Mouse (Mus musculus) limb, embryonic 12.5 days (tissue): ENCODE data around the gene Lrrn2. TPM values are rescaled to one million over a fixed set of nuclear protein-coding genes. Genes with fewer than 3 reads are reported as not detected.
A peak's percentile ranks its signal among the peaks of the same experiment; 100 is the strongest.

Experiments
- ATAC-seq: fragments of 200-750 bp; cut with Nextera tagmentation; 2 replicates; pipeline ENCODE4 v1.8.0; 2017; ENCODE audit warnings: low read depth, moderate TSS enrichment; ENCODE audit not compliant: insufficient number of reproducible peaks, insufficient read depth, low FRiP score, low TSS enrichment
- H3K27ac ChIP-seq: fragments of 300-500 bp; sonication (generic); 2 replicates; pipeline ENCODE4 v1.5.1; 2016; ENCODE audit warnings: mild to moderate bottlenecking, moderate library complexity
- H3K27me3 ChIP-seq: fragments of 300-500 bp; sonication (generic); 2 replicates; pipeline ENCODE4 v1.6.1; 2016; ENCODE audit warnings: mild to moderate bottlenecking, moderate library complexity
- H3K36me3 ChIP-seq: fragments of 300-500 bp; sonication (generic); 2 replicates; pipeline ENCODE4 v1.6.1; 2016; ENCODE audit warnings: mild to moderate bottlenecking, moderate library complexity
- H3K4me1 ChIP-seq: fragments of 300-500 bp; sonication (generic); replicated peaks from 2 replicates; pipeline ENCODE4 v1.6.1; 2016
- H3K4me2 ChIP-seq: fragments of 300-500 bp; sonication (generic); 2 replicates; pipeline ENCODE4 v1.6.1; 2016; ENCODE audit warnings: mild to moderate bottlenecking, moderate library complexity
- H3K4me3 ChIP-seq: fragments of 300-500 bp; sonication (generic); replicated peaks from 2 replicates; pipeline ENCODE4 v1.5.1; 2016; ENCODE audit warnings: mild to moderate bottlenecking
- H3K9ac ChIP-seq: fragments of 300-500 bp; sonication (generic); replicated peaks from 2 replicates; pipeline ENCODE4 v1.6.1; 2016; ENCODE audit warnings: mild to moderate bottlenecking, moderate library complexity
- H3K9me3 ChIP-seq: fragments of 300-500 bp; sonication (generic); 2 replicates; pipeline ENCODE4 v1.6.1; 2016; ENCODE audit warnings: mild to moderate bottlenecking, moderate library complexity
- WGBS: fragments of 180-500 bp; shearing (Covaris S2); methylation state at CpG from one replicate; pipeline ENCODE4 v1.1.7; 2016; 5-methylcytosine and 5-hydroxymethylcytosine counted together
- polyA plus RNA-seq: library from polyadenylated mRNA; unstranded; fragments of >200 nt; fragmentation: Nextera tagmentation; extraction: Ambion mirVana; gene quantifications from 2 replicates; pipeline ENCODE4 v1.2.1, GENCODE M21; 2016

Gene Lrrn2
- polyA plus RNA-seq, 1 experiment from 2014 or later, result 4.0 TPM

DNA sequence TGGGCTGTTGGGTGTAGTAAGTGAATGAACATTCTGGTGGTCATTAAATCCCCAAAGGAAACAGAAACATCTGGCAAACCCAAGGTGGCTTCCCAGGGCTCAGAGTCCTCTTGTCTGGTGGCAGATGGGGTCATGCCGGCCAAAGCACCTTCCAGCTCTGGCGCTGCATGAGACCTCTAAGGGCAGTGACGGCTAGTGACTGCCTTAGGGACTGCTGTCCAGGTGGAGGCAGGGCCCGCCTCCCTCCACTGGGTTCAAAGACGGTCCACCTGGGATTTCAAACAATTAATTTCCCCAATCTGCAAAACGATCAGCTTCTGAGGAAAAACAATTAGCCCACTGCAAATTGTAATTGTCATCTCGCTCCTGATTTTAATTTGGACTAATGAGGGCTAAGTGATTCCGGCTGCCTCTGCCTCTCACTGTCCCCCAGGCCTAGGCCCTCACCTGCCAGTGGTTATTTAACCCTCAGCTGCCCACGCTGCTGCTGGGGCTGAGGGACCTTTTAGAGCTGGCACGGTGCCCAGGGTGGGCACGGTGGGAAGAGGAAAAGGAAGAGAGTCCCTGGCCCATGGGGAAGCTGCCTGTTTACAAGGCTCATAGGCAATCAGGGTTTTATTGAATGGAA lies 30.5 kb downstream of the Lrrn2 start:
- WGBS, result 18% methylated on average over 11 of the region's 11 CpGs
- H3K27me3 ChIP-seq, result peaks cover 14% of the 10 kb centered on the region
- H3K9me3 ChIP-seq, result no peaks in the 10 kb centered on the region
- no peak overlapping the region for H3K9ac ChIP-seq
- no peak overlapping the region for H3K4me2 ChIP-seq
- no peak overlapping the region for H3K27ac ChIP-seq
- H3K36me3 ChIP-seq, result no peaks in the 10 kb centered on the region
- no peak overlapping the region for H3K4me3 ChIP-seq
- peak; percentile 38; the same call in 1 of the 2 replicates for ATAC-seq
- H3K4me1 ChIP-seq, result peaks cover 17% of the 10 kb centered on the region

DNA sequence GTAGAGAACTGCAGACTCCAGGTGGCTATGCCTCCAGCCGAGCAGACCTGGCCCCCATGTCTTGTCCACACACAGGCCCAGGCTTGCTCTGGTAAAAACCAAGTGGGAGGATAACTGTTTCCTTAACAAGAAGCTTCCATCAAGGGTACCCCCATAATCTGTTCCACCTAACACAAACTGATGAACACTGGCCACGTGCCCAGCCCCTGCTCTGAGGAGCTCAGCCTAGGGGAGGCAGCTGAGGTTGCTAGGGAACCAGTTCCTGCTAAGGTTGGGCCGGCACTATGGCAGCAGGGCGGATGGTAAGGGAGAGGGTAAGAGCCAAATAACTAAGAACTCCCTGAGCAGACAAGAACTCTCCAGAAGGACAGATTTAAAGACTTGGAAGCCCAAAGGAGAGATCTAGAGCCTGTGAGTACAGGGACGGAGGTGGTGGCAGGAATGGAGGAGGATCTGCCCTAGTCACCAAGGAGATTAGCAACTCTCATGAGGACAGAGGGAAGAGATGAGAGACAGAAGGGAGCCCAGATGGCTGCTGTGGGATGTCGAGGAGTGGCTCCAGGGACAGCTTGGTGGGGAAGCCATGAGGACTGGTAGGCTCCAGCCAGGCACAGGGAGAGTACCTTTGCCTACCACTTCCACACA lies 35.9 kb downstream of the Lrrn2 start:
- ATAC-seq, result no peak
- no peak overlapping the region for H3K4me2 ChIP-seq
- 55% methylated on average over 6 of the region's 6 CpGs for WGBS
- no peak overlapping the region for H3K27ac ChIP-seq
- no peaks in the 10 kb centered on the region for H3K9me3 ChIP-seq
- no peak overlapping the region for H3K4me3 ChIP-seq
- H3K9ac ChIP-seq, result no peak overlapping the region
- H3K27me3 ChIP-seq, result peaks cover 41% of the 10 kb centered on the region
- H3K4me1 ChIP-seq, result peaks cover 23% of the 10 kb centered on the region
- H3K36me3 ChIP-seq, result no peaks in the 10 kb centered on the region

DNA sequence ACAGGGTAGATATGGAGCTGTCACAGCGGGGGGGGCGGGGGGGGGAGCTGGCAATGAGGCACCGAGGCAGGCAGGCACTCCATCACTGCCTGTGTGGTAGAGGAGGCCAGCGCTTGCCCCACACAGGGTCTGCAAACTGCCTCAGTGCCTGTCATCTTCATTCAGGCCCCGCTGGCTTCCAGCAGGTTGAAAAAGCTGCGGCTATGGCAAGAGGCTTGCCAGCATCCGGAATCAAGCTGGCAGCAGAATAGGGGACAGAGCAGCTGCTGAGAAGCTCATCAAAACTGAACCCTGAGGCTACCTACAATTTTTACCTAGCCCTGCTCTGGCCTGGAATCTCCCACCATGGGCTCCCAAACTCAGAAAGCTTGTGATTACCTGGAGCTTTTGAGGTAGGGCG lies 37.5 kb downstream of the Lrrn2 start:
- WGBS, result 8% methylated on average over 8 of the region's 8 CpGs
- Histone ChIP-seq H3K27ac (no peak overlapping the region), H3K9me3 (no peaks in the 10 kb centered on the region), H3K36me3 (no peaks in the 10 kb centered on the region), H3K4me1 (peaks cover 23% of the 10 kb centered on the region), H3K4me3 (no peak overlapping the region), H3K27me3 (peaks cover 52% of the 10 kb centered on the region), H3K9ac (no peak overlapping the region), H3K4me2 (peak overlapping the region; percentile 10; the same call in 1 of the 2 replicates)
- no peak for ATAC-seq

DNA sequence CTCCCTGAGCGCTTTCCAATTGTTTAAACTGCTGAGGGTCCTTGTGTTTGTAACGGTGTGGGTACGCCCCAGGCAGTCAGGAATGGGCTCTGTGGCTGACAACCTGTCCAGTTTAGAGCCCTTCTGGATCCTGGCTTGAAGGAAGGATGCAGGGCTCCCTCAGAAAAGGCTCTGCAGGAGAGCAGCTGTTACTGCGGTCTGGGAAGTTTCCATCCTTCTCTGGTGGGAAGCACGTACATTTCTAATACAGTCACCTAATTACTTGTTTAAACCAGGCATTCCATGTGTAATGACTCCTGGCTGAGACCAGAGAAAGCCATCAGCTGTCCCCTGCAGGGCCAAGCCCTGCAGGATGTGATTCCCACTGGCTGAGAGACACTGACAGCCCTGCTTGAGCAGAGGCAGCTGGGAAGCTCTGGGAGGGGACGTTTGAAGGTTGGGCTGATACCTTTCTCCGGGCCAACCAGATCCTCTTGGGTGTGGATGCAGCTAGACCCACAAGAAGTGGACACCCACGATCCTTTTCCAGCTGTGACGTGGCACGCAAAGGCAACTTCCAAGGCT lies 38.1 kb downstream of the Lrrn2 start:
- H3K27me3 ChIP-seq, result peaks cover 54% of the 10 kb centered on the region
- H3K36me3 ChIP-seq, result no peaks in the 10 kb centered on the region
- no peak for ATAC-seq
- 17% methylated on average over 10 of the region's 10 CpGs for WGBS
- peak overlapping the region; percentile 10 for H3K4me2 ChIP-seq
- H3K4me3 ChIP-seq, result no peak overlapping the region
- H3K9ac ChIP-seq, result no peak overlapping the region
- H3K27ac ChIP-seq, result peak overlapping the region; percentile 7; the same call in 1 of the 2 replicates
- H3K9me3 ChIP-seq, result no peaks in the 10 kb centered on the region
- H3K4me1 ChIP-seq, result peaks cover 23% of the 10 kb centered on the region

DNA sequence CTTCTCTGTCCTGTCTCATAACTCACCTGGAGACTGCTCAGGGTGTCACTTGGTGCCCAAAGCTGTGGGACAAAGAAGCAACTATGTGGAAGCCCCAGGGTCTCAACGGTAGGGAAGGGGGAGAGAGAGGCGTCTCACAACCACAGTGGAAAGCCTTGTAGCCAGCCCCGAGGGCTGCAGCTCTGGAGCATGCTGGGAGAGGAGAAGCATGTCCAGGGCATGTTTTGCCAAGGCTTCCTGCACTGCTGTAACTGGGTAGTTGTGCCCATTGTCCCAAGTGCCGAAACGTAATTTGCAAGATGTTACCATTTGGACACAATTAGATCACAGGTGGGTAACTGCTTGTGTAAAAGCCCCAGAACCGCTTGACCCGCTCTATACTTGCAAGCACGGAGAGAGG lies 39.2 kb downstream of the Lrrn2 start:
- Histone ChIP-seq H3K4me3 (no peak overlapping the region), H3K27ac (no peak overlapping the region), H3K36me3 (no peaks in the 10 kb centered on the region), H3K27me3 (peaks cover 56% of the 10 kb centered on the region), H3K9me3 (no peaks in the 10 kb centered on the region), H3K4me1 (peaks cover 23% of the 10 kb centered on the region), H3K9ac (no peak overlapping the region), H3K4me2 (no peak overlapping the region)
- ATAC-seq, result no peak
- WGBS, result 76% methylated on average over 8 of the region's 8 CpGs

DNA sequence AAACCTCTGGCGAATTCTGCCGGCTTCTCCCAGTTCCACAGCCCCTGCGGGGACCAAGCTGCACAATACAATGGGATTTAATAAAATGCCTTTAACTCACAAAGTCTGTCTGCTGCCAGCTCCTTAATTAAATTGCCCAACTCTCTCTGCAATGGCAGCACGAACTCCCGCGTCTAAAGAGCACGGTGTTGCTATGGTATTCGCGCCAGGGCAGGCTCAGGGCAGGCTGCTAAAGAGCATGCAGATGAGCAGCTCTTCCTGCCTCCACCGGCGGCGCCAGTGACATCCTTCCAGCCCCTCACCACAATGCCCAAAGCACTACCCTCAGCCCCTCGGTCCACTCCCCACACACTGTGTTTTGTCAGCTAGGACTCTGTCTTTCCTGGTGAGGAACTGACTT lies 41.0 kb downstream of the Lrrn2 start:
- Histone ChIP-seq H3K4me3 (no peak overlapping the region), H3K4me2 (peak overlapping the region; percentile 22; the same call in 1 of the 2 replicates), H3K36me3 (no peaks in the 10 kb centered on the region), H3K9me3 (no peaks in the 10 kb centered on the region), H3K27me3 (peaks cover 55% of the 10 kb centered on the region), H3K9ac (no peak overlapping the region), H3K27ac (no peak overlapping the region), H3K4me1 (peaks cover 23% of the 10 kb centered on the region)
- WGBS, result 8% methylated on average over 13 of the region's 13 CpGs
- no peak for ATAC-seq

DNA sequence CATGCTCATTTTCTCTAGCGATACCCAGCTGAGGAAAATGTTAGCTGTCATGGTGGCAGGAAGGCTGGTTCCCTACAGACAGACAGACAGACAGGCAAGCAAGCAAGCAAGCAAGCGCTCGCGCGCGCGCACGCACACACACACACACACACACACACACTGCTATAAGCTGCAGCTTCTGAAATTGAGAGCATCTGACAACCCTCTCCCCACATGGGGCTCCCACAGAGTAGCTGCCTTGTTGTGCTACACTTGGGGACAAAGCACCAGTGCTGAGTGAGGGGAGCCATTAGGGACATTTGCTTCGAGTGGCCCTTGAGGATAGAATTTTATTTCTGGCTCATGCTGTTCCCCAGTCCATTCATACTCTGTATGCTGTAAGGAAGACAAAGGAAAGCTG lies 42.2 kb downstream of the Lrrn2 start:
- ATAC-seq, result no peak
- no peak overlapping the region for H3K9ac ChIP-seq
- no peaks in the 10 kb centered on the region for H3K36me3 ChIP-seq
- WGBS, result 90% methylated on average over 9 of the region's 9 CpGs
- H3K4me3 ChIP-seq, result no peak overlapping the region
- peaks cover 23% of the 10 kb centered on the region for H3K4me1 ChIP-seq
- H3K27me3 ChIP-seq, result peaks cover 47% of the 10 kb centered on the region
- no peaks in the 10 kb centered on the region for H3K9me3 ChIP-seq
- H3K27ac ChIP-seq, result no peak overlapping the region
- no peak overlapping the region for H3K4me2 ChIP-seq

DNA sequence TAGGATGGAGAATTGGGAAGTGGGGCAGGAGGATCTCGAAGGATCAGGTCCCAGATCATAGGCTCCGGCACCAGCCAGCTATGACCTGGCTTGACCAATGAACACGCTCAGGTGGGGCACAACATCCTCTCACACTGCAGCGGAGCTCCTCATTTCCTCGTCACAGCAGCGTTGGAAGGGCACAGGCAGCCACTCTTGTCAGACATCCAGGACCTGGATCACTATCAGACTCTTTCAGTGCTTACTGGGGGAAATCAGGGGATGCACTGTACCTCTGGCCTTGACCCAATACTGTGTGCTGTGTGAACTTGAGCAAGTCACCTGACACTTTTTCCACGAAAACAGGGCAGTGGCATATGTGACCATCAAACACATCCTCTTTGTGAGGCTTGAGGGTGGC lies 45.2 kb downstream of the Lrrn2 start:
- WGBS, result 84% methylated on average over 7 of the region's 7 CpGs
- ATAC-seq, result no peak
- H3K27ac ChIP-seq, result no peak overlapping the region
- peaks cover 8% of the 10 kb centered on the region; the same call in 1 of the 2 replicates for H3K4me1 ChIP-seq
- H3K4me2 ChIP-seq, result no peak overlapping the region
- H3K27me3 ChIP-seq, result peaks cover 50% of the 10 kb centered on the region
- H3K4me3 ChIP-seq, result no peak overlapping the region
- no peaks in the 10 kb centered on the region for H3K36me3 ChIP-seq
- H3K9me3 ChIP-seq, result no peaks in the 10 kb centered on the region
- no peak overlapping the region for H3K9ac ChIP-seq

DNA sequence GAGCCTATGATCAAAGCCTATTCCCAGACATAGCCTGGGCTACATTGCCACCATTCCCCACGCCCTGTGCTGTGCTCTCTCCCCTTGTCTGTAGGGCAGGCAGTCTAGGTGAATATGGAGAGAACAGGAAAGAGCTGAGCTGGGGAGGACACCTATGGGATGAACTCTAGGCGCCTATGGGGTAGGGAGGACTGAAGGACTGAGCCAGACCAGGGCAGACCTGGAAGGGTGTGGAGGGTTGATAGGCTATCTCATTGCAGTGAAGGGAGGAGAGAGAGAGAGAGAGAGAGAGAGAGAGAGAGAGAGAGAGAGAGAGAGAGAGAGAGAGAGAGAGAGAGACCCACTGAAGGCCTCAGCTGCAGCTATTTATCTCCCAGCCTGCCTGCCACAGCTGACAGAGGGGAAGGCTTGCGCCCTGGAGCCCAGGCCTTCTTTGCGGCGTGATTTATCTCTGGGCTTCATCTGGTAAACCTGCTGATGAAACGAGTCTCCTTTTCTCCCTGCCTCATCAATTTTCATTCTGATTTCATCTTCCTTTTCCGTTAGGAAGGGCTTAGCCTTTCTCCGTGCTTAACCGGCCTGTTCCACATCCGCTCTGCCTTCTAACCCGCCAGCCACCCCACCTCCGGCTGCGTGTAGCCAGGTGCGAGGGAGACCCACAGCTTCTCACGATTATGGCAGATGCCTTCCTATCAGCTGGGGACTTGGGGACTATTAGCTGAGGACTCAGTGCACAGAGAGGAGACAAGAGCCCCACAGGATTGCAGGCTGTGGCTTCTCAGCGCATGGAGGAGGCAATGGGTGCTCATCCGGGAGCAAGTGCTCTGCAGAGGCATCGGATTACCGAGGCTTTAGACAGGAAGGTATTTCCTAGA lies 48.2 kb downstream of the Lrrn2 start:
- Histone ChIP-seq H3K4me2 (no peak overlapping the region), H3K9me3 (no peaks in the 10 kb centered on the region), H3K4me3 (no peak overlapping the region), H3K4me1 (no peaks in the 10 kb centered on the region), H3K9ac (no peak overlapping the region), H3K27me3 (peaks cover 48% of the 10 kb centered on the region), H3K27ac (no peak overlapping the region), H3K36me3 (no peaks in the 10 kb centered on the region)
- WGBS, result 34% methylated on average over 19 of the region's 19 CpGs
- ATAC-seq, result no peak

DNA sequence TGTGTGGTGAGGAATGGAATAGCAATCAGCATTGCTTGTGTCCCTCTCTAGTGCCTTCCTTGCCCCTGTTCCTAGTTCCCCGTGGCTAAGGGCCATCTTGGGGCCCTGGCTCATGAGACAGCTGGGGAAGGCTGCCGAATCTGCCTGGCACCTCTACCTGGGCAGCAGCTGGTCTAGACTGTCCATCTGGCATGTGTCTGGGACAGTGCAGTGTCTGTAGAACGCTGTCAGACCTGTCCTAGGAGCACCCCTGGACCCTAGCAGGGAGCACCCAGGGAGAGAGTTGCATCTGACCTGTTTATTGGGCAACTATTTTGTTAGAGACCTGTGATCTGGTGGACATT lies 48.8 kb downstream of the Lrrn2 start:
- Histone ChIP-seq H3K9ac (no peak overlapping the region), H3K4me2 (no peak overlapping the region), H3K27me3 (peaks cover 50% of the 10 kb centered on the region), H3K9me3 (no peaks in the 10 kb centered on the region), H3K4me3 (no peak overlapping the region), H3K27ac (no peak overlapping the region), H3K36me3 (no peaks in the 10 kb centered on the region), H3K4me1 (no peaks in the 10 kb centered on the region)
- no peak for ATAC-seq
- 61% methylated on average over 3 of the region's 3 CpGs for WGBS

DNA sequence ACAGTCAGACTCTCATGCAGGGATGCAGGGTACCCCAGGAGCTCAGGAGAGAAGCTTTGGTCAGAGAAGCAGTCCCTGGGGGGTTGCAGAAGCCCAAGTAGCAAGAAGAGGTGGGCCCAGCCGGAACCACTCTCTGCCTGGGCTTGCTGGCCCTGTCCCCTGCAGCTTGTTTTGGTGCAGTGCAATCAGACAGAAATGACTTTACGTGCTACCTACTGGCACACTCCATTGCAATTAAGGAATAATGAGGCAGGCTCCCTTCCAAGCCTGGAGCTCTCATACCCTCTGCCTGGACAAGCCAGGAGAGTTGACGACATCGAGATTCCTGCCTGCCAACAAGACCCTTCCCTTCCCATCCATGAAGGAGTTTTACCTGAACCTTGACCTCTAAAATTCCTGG lies 50.2 kb downstream of the Lrrn2 start:
- 49% methylated on average over 4 of the region's 4 CpGs for WGBS
- no peak overlapping the region for H3K27ac ChIP-seq
- ATAC-seq, result no peak
- H3K27me3 ChIP-seq, result peaks cover 58% of the 10 kb centered on the region
- H3K9ac ChIP-seq, result no peak overlapping the region
- no peaks in the 10 kb centered on the region for H3K36me3 ChIP-seq
- H3K4me1 ChIP-seq, result peaks cover 7% of the 10 kb centered on the region
- no peaks in the 10 kb centered on the region for H3K9me3 ChIP-seq
- no peak overlapping the region for H3K4me3 ChIP-seq
- H3K4me2 ChIP-seq, result no peak overlapping the region
